Mouse (Mus musculus) cerebellum, postnatal 10 days (tissue): ENCODE results near the gene Brd2.

Experiments used
- DNase-seq, 2 experiments: peaks; one replicate each; pipeline ENCODE4 v3.0.0; 2021; ENCODE audit warnings: mixed read lengths in 2 of 2

Brd2 gene

DNA sequence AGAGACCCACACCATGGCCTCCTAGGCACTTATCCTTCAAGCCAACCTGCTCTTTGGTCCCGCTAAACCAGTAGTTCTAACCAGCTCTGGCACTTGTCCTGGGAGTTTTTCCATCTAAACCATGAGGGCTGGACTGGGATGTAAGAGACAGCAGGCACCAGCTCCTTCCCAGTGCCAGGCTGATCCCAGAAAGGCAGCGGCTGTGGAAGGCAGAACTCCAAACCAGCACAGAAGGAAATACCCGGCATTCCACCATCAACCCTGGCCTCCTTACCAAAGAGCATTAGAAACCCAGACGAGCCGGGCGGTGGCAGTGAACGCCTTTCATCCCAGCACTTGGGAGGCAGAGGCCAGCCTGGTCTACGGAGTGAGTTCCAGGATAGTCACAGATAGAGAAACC, 12.1 kb downstream of the Brd2 start:
- no peak for DNase-seq

DNA sequence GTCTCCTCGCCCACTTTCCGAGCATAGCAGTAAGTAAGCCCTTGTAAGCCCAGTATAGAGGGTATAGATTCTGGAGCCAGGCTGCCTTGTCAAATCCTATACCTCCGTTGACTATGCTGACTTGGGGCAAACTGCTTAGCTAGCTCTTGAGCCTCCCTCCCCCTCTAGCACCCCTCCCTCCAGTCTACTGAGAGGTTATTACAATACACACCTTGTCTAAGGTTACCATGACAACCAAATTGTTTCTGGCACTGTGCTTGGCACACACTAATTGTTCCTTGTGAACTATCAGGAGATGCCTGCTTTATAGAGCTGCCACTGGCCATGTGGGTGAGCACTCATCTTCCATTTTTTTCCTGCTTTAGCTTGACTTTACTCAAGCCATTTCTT, 12.6 kb downstream of the Brd2 start:
- DNase-seq, result no peak

DNA sequence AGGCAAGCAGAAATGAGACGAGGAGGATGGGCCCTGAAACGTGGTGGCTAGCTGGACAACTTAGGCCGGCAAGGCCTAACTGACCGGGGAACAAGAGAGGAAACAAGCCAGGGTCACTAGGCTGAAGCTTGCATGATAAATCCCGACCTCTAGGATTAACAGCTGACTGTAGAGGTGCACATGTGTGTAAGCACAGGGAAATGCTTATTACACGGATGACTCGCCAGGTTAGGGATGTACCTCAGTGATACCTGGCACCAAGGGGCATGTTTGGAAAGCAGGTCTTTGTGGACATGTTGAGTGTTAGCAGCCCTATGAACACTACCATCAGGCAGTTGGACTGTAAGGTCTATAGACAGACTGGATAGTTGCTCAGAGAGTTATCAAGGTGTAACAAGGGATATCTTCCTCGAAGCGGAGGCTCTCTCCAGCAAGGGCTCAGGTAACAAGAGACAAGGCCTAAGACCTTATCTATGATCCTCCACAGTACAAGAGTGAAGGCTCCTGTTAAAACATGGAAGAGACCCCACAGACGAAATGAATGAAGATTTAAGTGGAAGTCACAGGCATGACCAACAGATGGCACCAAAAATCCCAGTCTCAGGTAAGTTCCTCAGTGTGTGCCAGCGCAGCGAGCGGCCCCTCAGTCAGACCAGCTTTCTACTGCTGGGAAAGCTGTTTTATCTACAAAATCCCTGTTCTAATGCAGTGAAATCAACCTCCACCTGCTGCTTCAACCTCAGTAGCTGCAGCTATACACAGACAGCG, 13.2 kb downstream of the Brd2 start:
- peak; percentile 61 to 72 for DNase-seq

DNA sequence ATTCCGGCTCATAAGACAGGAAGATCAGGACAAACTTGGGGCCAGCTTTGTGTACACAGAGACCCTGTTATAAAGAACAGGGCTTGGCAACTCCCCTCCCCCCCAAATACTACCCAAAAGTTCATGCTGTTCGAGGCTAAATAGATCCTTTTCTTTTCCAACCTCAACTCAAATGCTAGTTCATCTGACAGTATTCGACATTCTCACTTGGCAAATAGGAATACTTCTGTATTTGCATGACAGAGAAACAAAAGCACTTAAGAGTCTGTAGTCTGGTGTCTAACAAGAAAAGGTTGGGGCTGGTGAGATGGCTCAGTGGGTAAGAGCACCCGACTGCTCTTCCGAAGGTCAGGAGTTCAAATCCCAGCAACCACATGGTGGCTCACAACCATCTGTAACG, 14.0 kb downstream of the Brd2 start:
- DNase-seq, result no peak

DNA sequence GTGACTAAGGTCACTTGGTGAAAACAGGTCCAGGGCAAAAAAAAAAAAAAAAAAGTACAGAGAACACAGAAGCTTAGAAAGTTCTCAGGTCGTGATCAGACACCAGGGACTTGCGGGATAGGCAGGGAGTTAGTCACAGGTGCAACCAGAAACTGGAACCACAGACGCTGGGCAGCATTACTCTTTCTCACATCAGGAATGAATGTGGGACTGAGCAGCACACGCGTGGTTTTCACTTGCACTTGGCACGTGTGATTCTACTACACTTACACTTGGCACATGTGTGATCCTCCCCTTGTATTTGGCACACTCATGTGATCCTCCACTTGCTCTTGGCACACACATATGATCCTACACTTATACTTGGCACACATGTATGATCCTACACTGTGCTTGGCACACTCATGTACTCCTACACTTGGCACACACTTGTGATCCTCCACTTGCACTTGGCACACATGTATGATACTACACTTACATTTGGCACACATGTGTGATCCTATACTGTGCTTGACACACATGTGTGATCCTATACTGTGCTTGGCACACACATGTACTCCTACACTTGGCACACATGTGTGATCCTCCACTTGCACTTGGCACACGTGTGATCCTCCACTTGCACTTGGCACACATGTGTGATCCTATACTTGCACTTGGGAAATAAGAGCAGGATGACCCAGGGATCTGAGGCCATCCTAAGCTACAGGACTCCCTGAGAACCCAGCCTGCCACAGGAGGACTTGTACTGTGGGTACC, 15.1 kb downstream of the Brd2 start:
- no peak for DNase-seq

DNA sequence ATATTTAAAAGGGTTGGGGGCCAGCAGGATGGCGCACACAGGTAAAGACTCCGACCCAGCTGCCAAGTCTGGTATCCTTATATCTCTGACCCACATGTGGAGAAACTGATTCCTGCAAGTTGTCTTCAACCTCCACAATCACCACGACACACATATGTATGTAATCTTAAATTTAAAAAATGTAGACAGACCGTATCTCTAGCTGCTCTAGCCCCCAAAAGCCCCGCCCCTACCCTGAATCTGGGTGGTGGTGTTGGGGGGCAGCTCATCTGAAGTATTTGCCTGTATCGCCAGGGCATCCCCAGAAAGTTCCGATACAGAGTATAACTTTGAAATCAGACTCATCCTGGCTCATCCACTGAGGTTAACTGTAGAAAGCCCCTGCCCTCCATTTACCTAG, 15.9 kb downstream of the Brd2 start:
- no peak for DNase-seq

DNA sequence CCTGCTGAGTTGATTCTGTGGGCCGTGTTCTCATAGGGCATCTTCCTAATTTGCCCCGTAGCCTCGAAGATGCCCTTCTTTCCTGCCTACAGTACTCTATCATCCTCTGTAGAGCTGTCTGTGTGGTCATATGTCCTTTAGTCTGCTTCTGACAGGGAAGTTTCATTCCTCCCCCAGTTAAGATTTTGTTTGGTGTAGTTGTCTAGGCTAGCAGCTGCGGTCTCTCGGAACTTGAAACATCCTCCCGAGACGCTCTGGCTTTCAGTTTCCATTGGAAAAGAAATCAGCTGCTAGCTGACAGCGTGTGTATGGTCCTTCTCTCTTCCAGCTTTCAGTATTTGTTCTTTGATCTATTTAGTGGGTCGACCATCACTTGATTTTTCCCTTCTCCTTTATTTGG, 17.6 kb downstream of the Brd2 start:
- no peak for DNase-seq

DNA sequence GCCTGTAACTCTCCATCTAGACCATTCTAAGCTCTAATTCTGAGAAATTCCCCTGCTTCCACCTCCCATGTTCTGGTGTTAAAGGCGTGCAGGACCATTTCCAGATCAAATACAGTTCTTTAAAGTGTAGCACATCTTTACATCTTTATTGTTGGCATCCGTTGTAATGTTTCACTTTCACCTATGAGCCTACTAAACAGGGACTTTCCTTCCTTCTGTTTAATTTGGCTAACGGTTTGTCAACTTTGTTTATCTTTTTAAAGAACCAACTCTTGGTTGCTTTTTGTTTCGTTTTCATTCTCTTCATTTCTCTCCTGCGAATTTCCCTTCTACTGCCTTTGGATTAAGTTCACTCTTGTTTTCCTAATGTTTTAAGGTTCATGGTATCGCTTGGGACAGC, 19.6 kb downstream of the Brd2 start:
- DNase-seq, result no peak

DNA sequence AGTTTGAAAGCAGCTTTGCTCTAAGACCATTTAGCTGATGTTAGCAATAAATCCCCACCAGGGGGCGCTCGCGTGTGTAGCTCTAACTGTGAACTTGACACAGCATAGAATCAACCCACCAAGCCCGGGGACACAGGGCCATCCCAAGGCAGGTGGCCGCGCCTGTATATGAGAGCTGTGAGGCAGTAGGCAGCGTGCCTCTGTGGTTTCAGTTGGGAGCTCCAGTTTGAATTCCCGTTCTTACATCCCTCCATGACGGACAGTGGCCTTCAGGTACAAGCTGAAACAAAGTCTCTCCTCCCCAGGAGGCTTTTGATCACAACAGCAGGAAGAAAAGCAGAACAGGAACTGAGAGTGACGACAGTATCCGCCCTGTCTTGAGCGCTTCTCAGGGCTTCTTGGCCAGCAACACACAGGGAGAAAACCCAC, 20.8 kb downstream of the Brd2 start:
- DNase-seq, result peak; percentile 97 to 99

DNA sequence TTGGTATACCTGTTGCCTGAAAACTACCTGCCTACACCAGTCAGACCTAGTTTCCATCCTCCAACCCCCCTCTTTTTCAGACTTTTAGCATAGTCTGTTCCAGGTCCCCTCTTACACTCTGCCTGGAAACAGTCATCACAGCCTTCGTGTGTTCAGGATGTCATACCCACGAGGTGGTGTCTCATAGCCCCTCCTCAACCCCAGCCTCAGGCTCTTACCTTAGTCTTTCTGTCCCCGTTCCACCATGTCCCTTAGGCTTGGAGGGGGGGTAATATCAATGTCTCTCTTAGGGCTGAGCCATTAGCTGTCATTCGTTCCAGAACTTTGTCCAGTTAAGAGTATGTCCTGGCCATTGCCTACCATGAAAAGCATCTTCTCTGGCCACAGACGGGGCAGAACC, 21.2 kb downstream of the Brd2 start:
- no peak for DNase-seq

DNA sequence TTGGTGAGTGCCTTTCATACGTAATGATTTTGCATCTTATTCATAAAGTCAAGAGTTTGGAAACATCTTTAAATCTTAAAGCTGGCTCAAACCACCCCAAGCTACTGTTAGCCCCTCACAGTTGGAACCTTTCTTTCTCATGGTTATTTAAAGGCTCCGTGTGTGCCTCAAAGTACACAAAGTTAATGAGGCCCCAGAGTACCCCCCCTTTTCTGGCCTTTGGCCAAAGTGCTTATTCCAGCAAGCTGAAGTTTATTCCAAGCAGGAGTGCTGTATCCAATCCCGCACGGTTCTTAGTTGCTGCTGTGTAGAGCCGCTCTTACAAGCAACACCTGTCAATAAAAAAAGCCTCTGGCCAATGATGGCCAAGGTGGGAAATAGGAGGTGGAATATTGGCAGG, 22.9 kb downstream of the Brd2 start:
- DNase-seq, result no peak

DNA sequence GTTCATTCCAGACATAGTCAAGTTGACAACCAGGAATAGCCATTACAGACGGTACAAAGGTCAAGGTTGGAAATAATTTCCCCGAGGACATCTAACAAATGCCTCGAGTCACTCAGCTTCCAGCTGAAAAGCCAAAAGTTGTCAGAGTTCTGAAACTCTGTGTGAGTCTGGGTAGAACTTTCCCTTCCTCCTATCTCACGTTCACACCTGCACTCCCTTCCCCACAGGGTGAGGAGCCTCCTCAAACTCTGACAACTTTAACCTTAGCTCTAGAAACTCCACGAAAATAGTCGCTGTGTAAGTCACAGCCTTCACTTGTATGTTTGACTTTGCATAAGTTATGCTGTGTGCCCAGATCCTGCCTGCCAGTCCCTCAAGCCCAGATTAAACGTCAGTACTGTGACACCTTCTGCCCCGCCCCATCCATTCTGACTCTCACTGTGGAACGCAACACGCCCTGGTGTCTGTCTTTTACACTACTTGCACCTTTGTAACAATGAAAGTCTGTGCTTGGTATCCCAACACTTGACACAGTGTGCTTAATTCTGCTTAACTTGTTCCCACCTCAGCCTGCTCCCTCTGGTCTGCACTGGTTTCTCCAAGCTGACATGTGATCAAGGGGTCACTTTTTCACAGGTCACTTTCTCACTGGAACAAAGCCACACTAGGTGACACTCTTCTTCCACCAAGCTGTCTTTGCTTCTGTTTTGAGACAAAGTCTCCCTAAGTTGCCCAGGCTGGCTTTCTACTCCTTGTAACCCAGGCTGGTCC, 23.5 kb downstream of the Brd2 start:
- DNase-seq, result no peak

DNA sequence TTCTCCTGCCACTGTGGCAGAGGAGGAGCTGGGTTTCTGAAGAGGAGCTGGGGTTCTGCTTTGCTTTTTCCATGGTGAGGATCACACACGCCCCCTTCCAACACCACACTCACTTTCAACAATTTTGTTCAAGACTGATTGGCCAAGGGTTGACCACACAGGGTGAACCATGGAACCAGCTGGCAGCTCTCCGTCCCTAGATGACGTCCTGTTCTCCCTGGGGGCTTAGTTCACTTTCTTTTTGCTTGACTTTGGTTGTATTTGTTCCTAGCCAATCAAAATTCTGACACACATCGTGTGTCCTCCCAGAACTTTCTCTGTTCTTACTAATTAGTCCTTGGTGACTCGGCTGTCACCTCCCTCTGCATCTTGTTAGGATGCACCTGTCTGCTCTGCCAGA, 25.2 kb downstream of the Brd2 start:
- no peak for DNase-seq

DNA sequence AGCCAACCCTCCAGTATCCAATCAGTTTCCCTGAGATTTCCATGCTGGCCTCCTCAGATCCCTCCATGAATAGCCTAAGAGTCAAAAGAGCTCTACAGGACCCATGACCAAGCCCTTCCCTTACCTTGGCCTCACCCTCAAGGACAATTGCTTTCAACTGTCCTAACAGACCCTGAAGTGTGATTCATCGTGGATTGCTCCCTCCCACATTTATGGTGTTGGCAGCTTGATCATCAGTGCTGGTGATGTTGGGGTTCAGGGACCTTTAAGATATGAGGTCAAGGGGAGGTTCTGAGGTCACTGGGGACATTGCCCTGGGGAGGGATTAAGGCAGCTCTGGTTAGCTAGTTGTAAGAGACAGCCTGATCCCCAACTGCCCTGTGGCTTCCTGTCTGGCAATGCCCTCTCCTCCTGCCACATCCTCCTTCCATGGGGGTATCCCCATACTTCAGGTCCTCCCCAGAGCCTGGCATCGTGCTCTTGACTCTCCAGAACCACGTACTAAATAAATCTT, 25.9 kb downstream of the Brd2 start:
- no peak for DNase-seq

DNA sequence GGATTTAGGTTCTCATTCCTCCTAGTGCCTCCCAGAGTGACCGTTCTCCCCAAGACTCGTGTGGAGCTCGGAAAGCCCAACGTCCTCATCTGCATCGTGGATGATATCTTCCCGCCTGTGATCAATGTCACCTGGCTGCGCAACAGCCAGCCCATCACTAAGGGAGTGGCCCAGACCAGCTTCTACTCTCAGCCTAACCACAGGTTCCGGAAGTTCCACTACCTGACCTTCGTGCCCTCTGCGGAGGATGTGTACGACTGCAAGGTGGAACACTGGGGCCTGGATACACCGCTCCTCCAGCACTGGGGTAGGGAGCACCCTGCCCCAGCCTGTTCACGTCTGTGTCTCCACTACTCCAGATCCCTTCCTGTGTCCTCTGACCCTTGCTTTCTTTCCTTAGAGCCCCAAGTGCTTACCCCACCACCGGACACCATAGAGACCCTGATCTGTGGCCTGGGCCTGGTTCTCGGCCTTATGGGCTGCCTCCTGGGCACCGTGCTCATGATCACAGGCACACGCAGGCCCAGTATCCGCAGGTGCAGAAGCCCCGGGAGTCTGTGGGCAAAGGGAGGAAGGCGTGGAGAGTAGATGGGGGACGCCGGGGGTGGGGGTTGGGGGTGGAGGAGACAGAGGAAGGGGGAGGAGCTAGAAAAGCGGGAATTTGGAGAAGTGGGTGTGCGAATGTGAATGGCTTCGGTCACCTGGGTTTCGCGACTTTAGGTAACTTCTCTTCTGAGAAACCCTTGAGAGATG, 28.0 kb downstream of the Brd2 start:
- no peak for DNase-seq

DNA sequence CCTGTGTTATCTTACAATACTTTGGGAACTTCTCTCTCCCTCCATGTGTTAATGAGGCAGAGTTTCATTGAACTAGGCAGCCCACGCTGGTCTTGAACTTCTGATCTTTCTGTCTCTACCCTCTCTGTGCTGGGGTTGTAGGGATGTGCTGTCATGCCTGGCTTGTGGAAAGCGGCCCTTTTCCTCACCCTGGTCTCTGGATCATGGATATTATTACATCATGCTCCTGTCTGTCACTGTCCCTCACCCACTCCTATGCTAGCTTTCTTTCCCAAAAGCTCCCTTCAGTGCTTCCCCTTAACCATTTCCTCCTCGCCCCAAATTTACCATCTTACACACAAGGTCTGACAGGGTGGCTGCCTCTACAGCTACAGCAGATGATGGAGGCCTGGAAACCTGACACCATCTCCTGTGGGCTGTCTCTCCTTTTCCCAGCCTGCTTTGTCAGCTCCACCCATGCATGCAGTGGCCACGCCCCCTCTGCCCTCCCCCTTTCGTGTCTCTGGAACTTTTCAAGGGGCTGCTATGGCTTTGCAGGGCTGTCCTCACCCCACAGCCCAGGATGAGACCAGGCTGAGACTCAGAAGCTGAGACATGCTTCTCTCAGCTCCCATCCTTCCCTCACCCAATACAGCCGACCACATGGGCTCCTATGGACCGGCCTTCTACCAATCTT, 29.1 kb downstream of the Brd2 start:
- peak in 1 of 2 experiments; percentile 36 for DNase-seq

DNA sequence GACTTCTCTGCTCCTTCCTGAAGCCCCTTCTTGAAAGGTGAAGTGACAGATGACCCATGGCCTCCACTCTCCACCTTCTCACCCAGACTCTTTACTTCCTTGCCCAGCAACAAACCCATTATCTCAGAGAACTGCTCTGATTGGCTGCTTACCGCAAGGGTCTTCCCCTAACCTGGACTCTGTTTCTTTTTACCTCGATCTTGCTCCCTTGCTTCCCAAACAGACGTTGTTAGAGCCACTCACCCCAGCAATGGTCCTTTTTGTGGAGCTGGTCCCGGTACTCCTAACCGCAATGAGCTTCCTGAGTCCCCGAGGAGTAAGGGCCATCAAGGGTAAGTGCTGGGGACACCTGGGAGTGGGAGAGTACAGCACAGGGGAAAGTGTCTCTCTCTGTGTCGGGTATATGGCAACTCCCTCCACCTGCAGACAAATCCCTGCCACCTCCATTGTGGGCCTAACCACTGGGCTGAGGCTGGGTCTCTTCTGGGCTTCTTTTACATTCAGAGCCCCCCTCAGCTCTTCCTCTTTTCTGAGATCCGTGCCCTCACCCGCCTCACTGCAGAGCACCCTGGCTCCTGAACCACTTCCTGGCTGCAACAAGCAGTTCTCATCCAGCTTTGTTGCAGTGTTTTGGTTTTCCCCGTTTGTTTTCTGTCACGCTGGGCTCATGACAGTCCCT, 30.1 kb downstream of the Brd2 start, which contains the start of gene H2-Oa:
TSS of gene H2-Oa (plus strand) at position 144 of the 679 bp plus-strand sequence.
- DNase-seq, result no peak

DNA sequence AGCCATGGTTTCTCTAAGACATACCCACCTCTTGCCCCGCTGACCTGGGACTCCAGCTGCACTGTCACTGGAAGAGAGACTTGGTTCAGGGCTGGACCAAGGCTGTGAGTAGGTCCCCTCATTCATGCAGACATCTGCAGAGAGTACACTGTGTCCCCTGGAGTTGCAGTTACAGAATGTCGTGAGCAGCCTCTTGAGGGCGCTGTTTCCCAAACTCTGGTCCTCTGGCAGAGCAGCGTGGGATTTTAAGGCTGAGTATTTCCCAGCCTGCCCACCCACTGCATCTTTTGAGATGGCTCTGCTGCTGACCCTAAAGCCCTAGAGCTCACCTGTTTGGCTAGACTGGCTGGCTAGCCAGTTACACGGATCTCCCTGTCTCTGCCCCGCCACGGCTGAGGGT, 31.5 kb downstream of the Brd2 start:
- no peak for DNase-seq

DNA sequence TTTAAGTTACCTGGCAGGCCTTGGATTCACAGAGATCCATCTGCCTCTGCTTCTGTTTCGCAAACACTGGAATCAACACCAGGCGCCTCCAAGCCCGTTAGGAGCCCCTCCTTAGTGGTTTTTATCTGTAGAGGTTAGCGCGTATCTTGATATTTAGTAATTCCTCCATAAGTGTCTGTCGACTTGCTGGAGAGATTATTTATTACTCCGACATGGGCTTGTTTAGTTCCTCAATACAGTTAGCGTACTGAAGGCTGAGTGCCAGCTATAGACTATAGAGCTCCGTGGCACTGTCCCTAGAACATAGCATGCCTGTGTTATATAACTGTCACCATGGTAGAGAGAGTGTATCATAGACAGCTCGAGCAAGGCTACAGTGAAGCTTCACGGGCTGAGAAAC, 34.3 kb downstream of the Brd2 start:
- no peak for DNase-seq

DNA sequence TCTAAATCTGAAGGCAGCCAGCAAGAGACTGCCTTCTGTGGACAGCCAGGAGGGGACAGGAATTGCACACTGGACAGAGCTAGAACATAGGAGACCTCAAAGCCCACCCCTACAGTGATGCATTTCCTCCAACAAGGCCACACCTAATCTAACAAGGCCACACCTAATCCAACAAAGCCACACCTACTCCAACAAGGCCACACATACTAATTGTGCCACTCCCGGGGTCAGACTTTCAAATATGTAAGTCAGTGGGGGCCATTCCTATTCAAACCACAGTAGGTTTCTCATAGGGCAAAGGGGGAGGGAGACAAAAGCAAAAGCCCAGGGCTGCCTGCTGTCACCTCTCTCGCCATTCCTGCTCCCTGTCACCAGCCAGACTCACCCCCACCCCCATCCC, 35.0 kb downstream of the Brd2 start:
- no peak for DNase-seq

DNA sequence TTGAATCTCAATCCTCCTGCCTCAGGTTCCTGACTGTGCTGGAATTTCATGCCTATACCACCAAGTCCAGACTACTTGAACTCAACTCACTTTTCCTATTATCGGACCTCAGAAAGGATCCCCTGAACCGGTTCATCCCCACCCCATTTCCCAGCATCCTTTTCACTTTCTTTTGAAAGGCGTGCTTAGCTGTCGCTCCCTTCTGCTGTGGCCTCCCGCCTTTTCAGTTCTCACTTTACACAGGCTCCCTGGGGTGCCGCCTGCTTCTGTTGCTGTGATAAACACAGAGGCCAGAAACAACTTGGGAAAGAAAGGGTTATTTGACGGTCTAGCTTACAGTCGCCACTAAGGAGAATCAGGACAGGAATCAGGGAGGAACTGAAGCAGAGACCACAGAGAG, 39.3 kb downstream of the Brd2 start:
- no peak for DNase-seq
